Mouse (Mus musculus): ENCODE data around the gene Rapgef5. TPM values are rescaled to one million over a fixed set of nuclear protein-coding genes. Genes with fewer than 3 reads are reported as not detected.
A peak's percentile ranks its signal among the peaks of the same experiment; 100 is the strongest.

Gene Rapgef5
- polyA plus RNA-seq, 1 experiment from 2014 or later, result 6.3 TPM

GRCm38 (mm10) chr12:117725011-117725410 lies 208.7 kb downstream of the Rapgef5 start:
- Histone ChIP-seq H3K9me3 (replicated peaks) (no peaks in the 10 kb centered on the region), H3K27ac (no peak overlapping the region)
- 95% methylated on average over 4 of the region's 4 CpGs for WGBS

GRCm38 (mm10) chr12:117727481-117728177 lies 211.3 kb downstream of the Rapgef5 start:
- Histone ChIP-seq H3K9me3 (replicated peaks) (no peaks in the 10 kb centered on the region), H3K4me1 (peaks cover 9% of the 10 kb centered on the region), H3K36me3 (peaks cover 2% of the 10 kb centered on the region; the same call in 1 of the 2 replicates), H3K27ac (no peak overlapping the region), H3K4me3 (no peak overlapping the region), H3K27me3 (ENCODE audit: low read depth, poor library complexity, severe bottlenecking) (no peaks in the 10 kb centered on the region)
- DNase-seq (ENCODE audit: low spot score), result no peak
- WGBS, result 82% methylated on average over 8 of the region's 8 CpGs

More at GRCm38 (mm10) chr12:117725011-117725410, 208.7 kb downstream of the Rapgef5 start:
- Histone ChIP-seq H3K4me3 (no peak overlapping the region), H3K4me1 (peaks cover 9% of the 10 kb centered on the region), H3K27me3 (ENCODE audit: low read depth, poor library complexity, severe bottlenecking) (no peaks in the 10 kb centered on the region), H3K36me3 (peaks cover 2% of the 10 kb centered on the region; the same call in 1 of the 2 replicates)
- no peak for DNase-seq (ENCODE audit: low spot score)

GRCm38 (mm10) chr12:117728178-117728611 lies 211.9 kb downstream of the Rapgef5 start:
- Histone ChIP-seq H3K27me3 (ENCODE audit: low read depth, poor library complexity, severe bottlenecking) (no peaks in the 10 kb centered on the region), H3K36me3 (peaks cover 2% of the 10 kb centered on the region; the same call in 1 of the 2 replicates), H3K27ac (no peak overlapping the region), H3K4me3 (no peak overlapping the region), H3K4me1 (peaks cover 9% of the 10 kb centered on the region), H3K9me3 (replicated peaks) (no peaks in the 10 kb centered on the region)
- WGBS, result 29% methylated on average over 3 of the region's 3 CpGs
- no peak for DNase-seq (ENCODE audit: low spot score)

GRCm38 (mm10) chr12:117733611-117734010 lies 217.3 kb downstream of the Rapgef5 start:
- no peak overlapping the region for H3K4me3 ChIP-seq
- H3K4me1 ChIP-seq, result peaks cover 7% of the 10 kb centered on the region
- H3K36me3 ChIP-seq, result no peaks in the 10 kb centered on the region
- H3K9me3 ChIP-seq (replicated peaks), result no peaks in the 10 kb centered on the region
- no peak overlapping the region for H3K27ac ChIP-seq
- no peak for DNase-seq (ENCODE audit: low spot score)
- no peaks in the 10 kb centered on the region for H3K27me3 ChIP-seq (ENCODE audit: low read depth, poor library complexity, severe bottlenecking)

- Histone ChIP-seq H3K4me3 (no peak overlapping the region), H3K27me3 (ENCODE audit: low read depth, poor library complexity, severe bottlenecking) (no peaks in the 10 kb centered on the region), H3K4me1 (0 out of 2 replicates have a peak, but pooled peaks cover 5% of the 10 kb centered on the region), H3K9me3 (replicated peaks) (no peaks in the 10 kb centered on the region), H3K27ac (no peak overlapping the region), H3K36me3 (no peaks in the 10 kb centered on the region)
- DNase-seq (ENCODE audit: low spot score), result no peak
- WGBS, result 84% methylated on average over 3 of the region's 3 CpGs
These were observed 219.9 kb downstream of the Rapgef5 start for GRCm38 (mm10) chr12:117736130-117736529.

GRCm38 (mm10) chr12:117736928-117737327 lies 220.6 kb downstream of the Rapgef5 start:
- no peak overlapping the region for H3K27ac ChIP-seq
- DNase-seq (ENCODE audit: low spot score), result no peak
- 51% methylated on average over 2 of the region's 2 CpGs for WGBS

GRCm38 (mm10) chr12:117737332-117738031 lies 221.2 kb downstream of the Rapgef5 start:
- 0 out of 2 replicates have a peak, but pooled peaks cover 5% of the 10 kb centered on the region for H3K4me1 ChIP-seq
- H3K9me3 ChIP-seq (replicated peaks), result no peaks in the 10 kb centered on the region
- no peaks in the 10 kb centered on the region for H3K36me3 ChIP-seq
- DNase-seq (ENCODE audit: low spot score), result no peak
- H3K27me3 ChIP-seq (ENCODE audit: low read depth, poor library complexity, severe bottlenecking), result no peaks in the 10 kb centered on the region
- no peak overlapping the region for H3K4me3 ChIP-seq
- H3K27ac ChIP-seq, result no peak overlapping the region
- 76% methylated on average over 11 of the region's 11 CpGs for WGBS

More at GRCm38 (mm10) chr12:117736928-117737327, 220.6 kb downstream of the Rapgef5 start:
- H3K4me1 ChIP-seq, result 0 out of 2 replicates have a peak, but pooled peaks cover 5% of the 10 kb centered on the region
- H3K36me3 ChIP-seq, result no peaks in the 10 kb centered on the region
- H3K27me3 ChIP-seq (ENCODE audit: low read depth, poor library complexity, severe bottlenecking), result no peaks in the 10 kb centered on the region
- H3K4me3 ChIP-seq, result no peak overlapping the region
- no peaks in the 10 kb centered on the region for H3K9me3 ChIP-seq (replicated peaks)

GRCm38 (mm10) chr12:117742487-117742886 lies 226.2 kb downstream of the Rapgef5 start:
- Histone ChIP-seq H3K27me3 (ENCODE audit: low read depth, poor library complexity, severe bottlenecking) (no peaks in the 10 kb centered on the region), H3K4me3 (no peak overlapping the region), H3K9me3 (replicated peaks) (no peaks in the 10 kb centered on the region), H3K36me3 (no peaks in the 10 kb centered on the region), H3K4me1 (peaks cover 7% of the 10 kb centered on the region), H3K27ac (no peak overlapping the region)
- DNase-seq (ENCODE audit: low spot score), result no peak
- 83% methylated on average over 1 of the region's 1 CpGs for WGBS

- H3K27ac ChIP-seq, result no peak overlapping the region
- H3K9me3 ChIP-seq (replicated peaks), result no peaks in the 10 kb centered on the region
- DNase-seq (ENCODE audit: low spot score), result peak; percentile 29
- H3K4me3 ChIP-seq, result no peak overlapping the region
- WGBS, result 40% methylated on average over 8 of the region's 8 CpGs
- H3K27me3 ChIP-seq (ENCODE audit: low read depth, poor library complexity, severe bottlenecking), result no peaks in the 10 kb centered on the region
- no peaks in the 10 kb centered on the region for H3K36me3 ChIP-seq
- H3K4me1 ChIP-seq, result peaks cover 7% of the 10 kb centered on the region
These were observed 228.6 kb downstream of the Rapgef5 start for GRCm38 (mm10) chr12:117744580-117745483.

- 92% methylated on average over 7 of the region's 7 CpGs for WGBS
- H3K4me1 ChIP-seq, result peaks cover 19% of the 10 kb centered on the region
These were observed 230.3 kb downstream of the Rapgef5 start for GRCm38 (mm10) chr12:117746611-117747010.

GRCm38 (mm10) chr12:117751045-117751444 lies 234.8 kb downstream of the Rapgef5 start:
- Histone ChIP-seq H3K4me1 (peaks cover 20% of the 10 kb centered on the region), H3K27me3 (ENCODE audit: low read depth, poor library complexity, severe bottlenecking) (no peaks in the 10 kb centered on the region), H3K4me3 (peak overlapping the region; percentile 10; the same call in 1 of the 2 replicates), H3K9me3 (replicated peaks) (no peaks in the 10 kb centered on the region), H3K36me3 (no peaks in the 10 kb centered on the region), H3K27ac (no peak overlapping the region; the same call in 1 of the 2 replicates)
- WGBS, result 18% methylated on average over 9 of the region's 9 CpGs
- no peak for DNase-seq (ENCODE audit: low spot score)

More at GRCm38 (mm10) chr12:117746611-117747010, 230.3 kb downstream of the Rapgef5 start:
- DNase-seq (ENCODE audit: low spot score), result peak; percentile 15
- Histone ChIP-seq H3K27me3 (ENCODE audit: low read depth, poor library complexity, severe bottlenecking) (no peaks in the 10 kb centered on the region), H3K9me3 (replicated peaks) (no peaks in the 10 kb centered on the region), H3K36me3 (no peaks in the 10 kb centered on the region), H3K4me3 (no peak overlapping the region), H3K27ac (no peak overlapping the region)

All from limb, embryonic 10.5 days (tissue).